Mouse (Mus musculus): ENCODE data around the gene Cct5. TPM values are rescaled to one million over a fixed set of nuclear protein-coding genes. Genes with fewer than 3 reads are reported as not detected.

The Cct5 gene
- polyA plus RNA-seq, 1 experiment from 2014 or later: 538 TPM

GRCm38 (mm10) chr15:31571906-31572722, 29.5 kb downstream of the Cct5 start:
- no peaks in the 10 kb centered on the region for H3K36me3 ChIP-seq (ENCODE audit: control insufficient read depth, insufficient read depth)
- no peak overlapping the region for H3K4me2 ChIP-seq (ENCODE audit: low read length)
- no peaks in the 10 kb centered on the region for H3K9me3 ChIP-seq (ENCODE audit: control insufficient read depth, low read length)
- 79% methylated on average over 16 of the region's 16 CpGs for WGBS
- H3K4me1 ChIP-seq (replicated peaks; ENCODE audit: control insufficient read depth, insufficient read depth, low read length): no peaks in the 10 kb centered on the region
- no peak overlapping the region for H3K27ac ChIP-seq (ENCODE audit: low read length)
- no peak overlapping the region for H3K4me3 ChIP-seq (replicated peaks; ENCODE audit: low read length)
- no peak overlapping the region for H3K9ac ChIP-seq (replicated peaks; ENCODE audit: low read depth, low read length)
- no peaks in the 10 kb centered on the region for H3K27me3 ChIP-seq (replicated peaks; ENCODE audit: control insufficient read depth, insufficient read depth, low read length)
- no peak for ATAC-seq

GRCm38 (mm10) chr15:31570959-31571358, 30.6 kb downstream of the Cct5 start:
- no peak overlapping the region for H3K9ac ChIP-seq (replicated peaks; ENCODE audit: low read depth, low read length)
- no peak overlapping the region for H3K4me2 ChIP-seq (ENCODE audit: low read length)
- no peak overlapping the region for H3K27ac ChIP-seq (ENCODE audit: low read length)
- no peak for ATAC-seq
- no peaks in the 10 kb centered on the region for H3K4me1 ChIP-seq (replicated peaks; ENCODE audit: control insufficient read depth, insufficient read depth, low read length)
- WGBS: 93% methylated on average over 8 of the region's 8 CpGs
- no peaks in the 10 kb centered on the region for H3K36me3 ChIP-seq (ENCODE audit: control insufficient read depth, insufficient read depth)
- H3K9me3 ChIP-seq (ENCODE audit: control insufficient read depth, low read length): no peaks in the 10 kb centered on the region
- H3K4me3 ChIP-seq (replicated peaks; ENCODE audit: low read length): no peak overlapping the region
- H3K27me3 ChIP-seq (replicated peaks; ENCODE audit: control insufficient read depth, insufficient read depth, low read length): no peaks in the 10 kb centered on the region

GRCm38 (mm10) chr15:31569325-31570022, 32.1 kb downstream of the Cct5 start:
- no peaks in the 10 kb centered on the region for H3K27me3 ChIP-seq (replicated peaks; ENCODE audit: control insufficient read depth, insufficient read depth, low read length)
- no peak overlapping the region for H3K4me3 ChIP-seq (replicated peaks; ENCODE audit: low read length)
- no peaks in the 10 kb centered on the region for H3K4me1 ChIP-seq (replicated peaks; ENCODE audit: control insufficient read depth, insufficient read depth, low read length)
- 59% methylated on average over 9 of the region's 9 CpGs for WGBS
- H3K27ac ChIP-seq (ENCODE audit: low read length): no peak overlapping the region
- H3K9ac ChIP-seq (replicated peaks; ENCODE audit: low read depth, low read length): no peak overlapping the region
- H3K9me3 ChIP-seq (ENCODE audit: control insufficient read depth, low read length): no peaks in the 10 kb centered on the region
- H3K4me2 ChIP-seq (ENCODE audit: low read length): no peak overlapping the region
- no peak for ATAC-seq
- H3K36me3 ChIP-seq (ENCODE audit: control insufficient read depth, insufficient read depth): no peaks in the 10 kb centered on the region

- Histone ChIP-seq H3K4me1 (replicated peaks; ENCODE audit: control insufficient read depth, insufficient read depth, low read length) (no peaks in the 10 kb centered on the region), H3K27ac (ENCODE audit: low read length) (no peak overlapping the region), H3K36me3 (ENCODE audit: control insufficient read depth, insufficient read depth) (no peaks in the 10 kb centered on the region), H3K9me3 (ENCODE audit: control insufficient read depth, low read length) (no peaks in the 10 kb centered on the region), H3K9ac (replicated peaks; ENCODE audit: low read depth, low read length) (no peak overlapping the region), H3K4me2 (ENCODE audit: low read length) (no peak overlapping the region), H3K4me3 (replicated peaks; ENCODE audit: low read length) (no peak overlapping the region), H3K27me3 (replicated peaks; ENCODE audit: control insufficient read depth, insufficient read depth, low read length) (no peaks in the 10 kb centered on the region)
- no peak for ATAC-seq
- WGBS: 20% methylated on average over 12 of the region's 12 CpGs
Measured at GRCm38 (mm10) chr15:31568581-31568996, 33.0 kb downstream of the Cct5 start.

GRCm38 (mm10) chr15:31567431-31567830, 34.2 kb downstream of the Cct5 start:
- WGBS: 57% methylated on average over 7 of the region's 7 CpGs
- no peaks in the 10 kb centered on the region for H3K27me3 ChIP-seq (replicated peaks; ENCODE audit: control insufficient read depth, insufficient read depth, low read length)
- ATAC-seq: no peak
- no peaks in the 10 kb centered on the region for H3K4me1 ChIP-seq (replicated peaks; ENCODE audit: control insufficient read depth, insufficient read depth, low read length)
- H3K9me3 ChIP-seq (ENCODE audit: control insufficient read depth, low read length): no peaks in the 10 kb centered on the region
- no peak overlapping the region for H3K9ac ChIP-seq (replicated peaks; ENCODE audit: low read depth, low read length)
- no peaks in the 10 kb centered on the region for H3K36me3 ChIP-seq (ENCODE audit: control insufficient read depth, insufficient read depth)
- H3K27ac ChIP-seq (ENCODE audit: low read length): no peak overlapping the region
- H3K4me3 ChIP-seq (replicated peaks; ENCODE audit: low read length): no peak overlapping the region
- H3K4me2 ChIP-seq (ENCODE audit: low read length): no peak overlapping the region

- H3K27me3 ChIP-seq (replicated peaks; ENCODE audit: control insufficient read depth, insufficient read depth, low read length): no peaks in the 10 kb centered on the region
- H3K4me2 ChIP-seq (ENCODE audit: low read length): no peak overlapping the region
- no peaks in the 10 kb centered on the region for H3K4me1 ChIP-seq (replicated peaks; ENCODE audit: control insufficient read depth, insufficient read depth, low read length)
- H3K27ac ChIP-seq (ENCODE audit: low read length): no peak overlapping the region
- H3K4me3 ChIP-seq (replicated peaks; ENCODE audit: low read length): no peak overlapping the region
- no peaks in the 10 kb centered on the region for H3K9me3 ChIP-seq (ENCODE audit: control insufficient read depth, low read length)
- H3K9ac ChIP-seq (replicated peaks; ENCODE audit: low read depth, low read length): no peak overlapping the region
- WGBS: 69% methylated on average over 1 of the region's 1 CpGs
- no peak for ATAC-seq
- no peaks in the 10 kb centered on the region for H3K36me3 ChIP-seq (ENCODE audit: control insufficient read depth, insufficient read depth)
Measured at GRCm38 (mm10) chr15:31565786-31566185, 35.8 kb downstream of the Cct5 start.

- no peak within 1 kb of the TSS for H3K9ac ChIP-seq (replicated peaks; ENCODE audit: low read depth, low read length)
- no peaks in the 10 kb centered on the region for H3K27me3 ChIP-seq (replicated peaks; ENCODE audit: control insufficient read depth, insufficient read depth, low read length)
- H3K4me2 ChIP-seq (ENCODE audit: low read length): no peak within 1 kb of the TSS
- no peaks in the 10 kb centered on the region for H3K9me3 ChIP-seq (ENCODE audit: control insufficient read depth, low read length)
- 67% methylated on average over 5 of the region's 5 CpGs for WGBS
- no peaks in the 10 kb centered on the region for H3K36me3 ChIP-seq (ENCODE audit: control insufficient read depth, insufficient read depth)
- H3K4me1 ChIP-seq (replicated peaks; ENCODE audit: control insufficient read depth, insufficient read depth, low read length): no peaks in the 10 kb centered on the region
- no peak for ATAC-seq
- H3K4me3 ChIP-seq (replicated peaks; ENCODE audit: low read length): no peak within 1 kb of the TSS
- no peak within 1 kb of the TSS for H3K27ac ChIP-seq (ENCODE audit: low read length)
Measured at GRCm38 (mm10) chr15:31565184-31565583, 36.4 kb downstream of the Cct5 start, which contains the start of gene Cmbl. TSS of gene Cmbl (plus strand) at chr15:31565389.

GRCm38 (mm10) chr15:31563577-31564546, 37.7 kb downstream of the Cct5 start:
- Histone ChIP-seq H3K36me3 (ENCODE audit: control insufficient read depth, insufficient read depth) (no peaks in the 10 kb centered on the region), H3K4me2 (ENCODE audit: low read length) (no peak overlapping the region), H3K27ac (ENCODE audit: low read length) (no peak overlapping the region), H3K9ac (replicated peaks; ENCODE audit: low read depth, low read length) (no peak overlapping the region), H3K4me1 (replicated peaks; ENCODE audit: control insufficient read depth, insufficient read depth, low read length) (no peaks in the 10 kb centered on the region), H3K9me3 (ENCODE audit: control insufficient read depth, low read length) (no peaks in the 10 kb centered on the region), H3K27me3 (replicated peaks; ENCODE audit: control insufficient read depth, insufficient read depth, low read length) (no peaks in the 10 kb centered on the region), H3K4me3 (replicated peaks; ENCODE audit: low read length) (no peak overlapping the region)
- whole genome bisulfite sequencing: 71% methylated on average over 19 of the region's 19 CpGs
- ATAC-seq: no peak

- ATAC-seq: no peak
- H3K27me3 ChIP-seq (replicated peaks; ENCODE audit: control insufficient read depth, insufficient read depth, low read length): no peaks in the 10 kb centered on the region
Measured at GRCm38 (mm10) chr15:31562847-31563246, 38.8 kb downstream of the Cct5 start.

More at GRCm38 (mm10) chr15:31562847-31563246, 38.8 kb downstream of the Cct5 start:
- no peaks in the 10 kb centered on the region for H3K4me1 ChIP-seq (replicated peaks; ENCODE audit: control insufficient read depth, insufficient read depth, low read length)
- no peak overlapping the region for H3K9ac ChIP-seq (replicated peaks; ENCODE audit: low read depth, low read length)
- H3K4me3 ChIP-seq (replicated peaks; ENCODE audit: low read length): no peak overlapping the region
- H3K36me3 ChIP-seq (ENCODE audit: control insufficient read depth, insufficient read depth): no peaks in the 10 kb centered on the region
- H3K9me3 ChIP-seq (ENCODE audit: control insufficient read depth, low read length): no peaks in the 10 kb centered on the region
- H3K27ac ChIP-seq (ENCODE audit: low read length): no peak overlapping the region
- no peak overlapping the region for H3K4me2 ChIP-seq (ENCODE audit: low read length)
- 91% methylated on average over 8 of the region's 8 CpGs for WGBS
